Mouse (Mus musculus) intestine, postnatal 0 days (tissue): Measurements from ENCODE around the gene Prep. TPM values are rescaled to one million over a fixed set of nuclear protein-coding genes. Genes with fewer than 3 reads are reported as not detected.

ENCODE experiments used
- ATAC-seq: fragments of 200-750 bp; cut with Nextera tagmentation; 2 replicates; pipeline ENCODE4 v1.8.0; 2017; ENCODE audit warnings: mild to moderate bottlenecking, moderate TSS enrichment, moderate library complexity
- H3K27ac ChIP-seq: fragments of 300-500 bp; sonication (generic); 2 replicates; pipeline ENCODE4 v1.5.1; 2014; ENCODE audit warnings: mild to moderate bottlenecking, low read depth, low read length, moderate library complexity
- H3K27me3 ChIP-seq: fragments of 300-500 bp; sonication (generic); replicated peaks from 2 replicates; pipeline ENCODE4 v1.6.1; 2014; ENCODE audit warnings: low read length, mixed read lengths; ENCODE audit not compliant: control insufficient read depth, insufficient read depth
- H3K36me3 ChIP-seq: fragments of 300-500 bp; sonication (generic); 2 replicates; pipeline ENCODE4 v1.6.1; 2014; ENCODE audit warnings: mild to moderate bottlenecking, moderate library complexity; ENCODE audit not compliant: control insufficient read depth, insufficient read depth
- H3K4me1 ChIP-seq: fragments of 300-500 bp; sonication (generic); replicated peaks from 2 replicates; pipeline ENCODE4 v1.6.1; 2014; ENCODE audit warnings: antibody characterized with exemption, low read length, mixed read lengths; ENCODE audit not compliant: control insufficient read depth, insufficient read depth
- H3K4me2 ChIP-seq: fragments of 300-500 bp; sonication (generic); replicated peaks from 2 replicates; pipeline ENCODE4 v1.6.1; 2014; ENCODE audit warnings: low read depth, mild to moderate bottlenecking, moderate library complexity
- H3K4me3 ChIP-seq: fragments of 300-500 bp; sonication (generic); 2 replicates; pipeline ENCODE4 v1.5.1; 2014; ENCODE audit warnings: low read depth, low read length
- H3K9ac ChIP-seq: fragments of 300-500 bp; sonication (generic); 2 replicates; pipeline ENCODE4 v1.6.1; 2014; ENCODE audit warnings: mild to moderate bottlenecking, low read depth, low read length
- H3K9me3 ChIP-seq: fragments of 300-500 bp; sonication (generic); 2 replicates; pipeline ENCODE4 v1.6.1; 2016; ENCODE audit warnings: mixed run types; ENCODE audit not compliant: control insufficient read depth
- CTCF ChIP-seq: sonication (generic); IDR thresholded peaks from 2 replicates; pipeline ENCODE4 v1.5.1; 2016; ENCODE audit warnings: low read depth, mild to moderate bottlenecking, control low read depth, antibody characterized with exemption, moderate library complexity
- WGBS: fragments of 180-500 bp; shearing (Covaris S2); extraction: QIAGEN DNeasy Blood & Tissue Kit; methylation state at CpG from one replicate; pipeline ENCODE4 v1.1.7; 2014; 5-methylcytosine and 5-hydroxymethylcytosine counted together
- polyA plus RNA-seq: library from polyadenylated mRNA; unstranded; fragments of >200 nt; fragmentation: Nextera tagmentation; extraction: Ambion mirVana; gene quantifications from 2 replicates; pipeline ENCODE4 v1.2.1, GENCODE M21; 2015

The Prep gene
- polyA plus RNA-seq, 1 experiment from 2014 or later: 7.0 TPM

DNA sequence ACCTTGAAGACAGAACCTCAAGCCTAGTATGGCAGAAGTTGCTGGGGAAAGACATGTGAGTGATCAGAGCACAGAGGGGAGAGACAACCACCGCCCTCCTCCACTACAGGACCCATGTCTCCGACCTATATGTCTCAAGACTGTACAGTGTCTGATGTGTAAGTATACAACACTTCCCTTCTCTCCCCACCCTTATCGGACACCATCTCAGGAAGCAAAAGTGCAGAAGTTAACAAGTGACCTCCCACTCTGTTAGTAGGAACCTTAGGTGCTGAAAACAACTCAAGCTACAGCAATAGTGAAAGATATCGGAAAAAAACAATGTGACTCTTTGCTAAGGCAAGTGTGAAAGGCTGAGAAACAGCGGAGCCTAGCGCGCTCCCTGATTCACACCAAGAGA lies 40.1 kb upstream of the Prep start:
- ATAC-seq: no peak

GRCm38 (mm10) chr10:45045268-45045928 lies 21.6 kb upstream of the Prep start:
- H3K4me1 ChIP-seq: 0 out of 2 replicates have a peak, but pooled peaks cover 3% of the 10 kb centered on the region
- H3K27me3 ChIP-seq: no peaks in the 10 kb centered on the region
- H3K9ac ChIP-seq: no peak overlapping the region
- no peaks in the 10 kb centered on the region for H3K9me3 ChIP-seq
- H3K27ac ChIP-seq: no peak overlapping the region
- no peaks in the 10 kb centered on the region for H3K36me3 ChIP-seq
- H3K4me3 ChIP-seq: no peak overlapping the region
- H3K4me2 ChIP-seq: peak overlapping the region; percentile 43; the same call in 1 of the 2 replicates
- TF ChIP-seq CTCF: peak; percentile 88
- 18% methylated on average over 12 of the region's 12 CpGs for WGBS
- ATAC-seq: peak; percentile 40; the same call in 1 of the 2 replicates

More for the DNA sequence above, 40.1 kb upstream of the Prep start:
- TF ChIP-seq CTCF: no peak
- Histone ChIP-seq H3K4me2 (no peak overlapping the region), H3K9ac (no peak overlapping the region), H3K4me3 (no peak overlapping the region), H3K27me3 (no peaks in the 10 kb centered on the region), H3K4me1 (no peaks in the 10 kb centered on the region), H3K9me3 (no peaks in the 10 kb centered on the region), H3K27ac (no peak overlapping the region), H3K36me3 (no peaks in the 10 kb centered on the region)
- 93% methylated on average over 7 of the region's 7 CpGs for WGBS

DNA sequence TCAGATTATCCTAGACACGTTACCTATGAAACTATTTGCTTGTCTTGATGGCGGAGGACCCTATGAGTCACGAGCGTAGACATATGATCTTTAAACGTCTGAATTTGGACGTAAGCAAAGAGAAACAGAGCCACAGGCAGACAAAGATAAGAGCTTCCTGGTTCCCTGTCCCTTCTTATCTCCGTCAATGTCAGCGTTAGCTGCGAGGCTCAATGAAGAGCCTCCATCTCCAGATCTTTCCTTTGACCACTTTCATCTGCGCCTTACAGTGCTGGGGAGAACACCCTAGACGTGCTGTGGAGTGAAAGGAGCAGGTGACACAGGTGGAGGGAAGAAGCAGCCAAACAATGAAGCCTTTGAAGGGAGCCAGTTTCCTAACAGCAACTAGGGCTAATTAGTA lies 18.8 kb upstream of the Prep start:
- H3K9ac ChIP-seq: 0 out of 2 replicates have a peak overlapping the region, but pooled peaks have one; percentile 22
- H3K4me1 ChIP-seq: no peaks in the 10 kb centered on the region
- H3K4me2 ChIP-seq: peak overlapping the region; percentile 59
- WGBS: 26% methylated on average over 11 of the region's 11 CpGs
- no peaks in the 10 kb centered on the region for H3K9me3 ChIP-seq
- ATAC-seq: peak; percentile 51
- no peak for TF ChIP-seq CTCF
- H3K4me3 ChIP-seq: peak overlapping the region; percentile 11
- H3K36me3 ChIP-seq: no peaks in the 10 kb centered on the region
- peak overlapping the region; percentile 41 for H3K27ac ChIP-seq
- H3K27me3 ChIP-seq: no peaks in the 10 kb centered on the region

GRCm38 (mm10) chr10:45048622-45049021 lies 18.4 kb upstream of the Prep start:
- peak overlapping the region; percentile 41; the same call in 1 of the 2 replicates for H3K27ac ChIP-seq
- no peaks in the 10 kb centered on the region for H3K4me1 ChIP-seq
- TF ChIP-seq CTCF: peak; percentile 40; the same call in 1 of the 2 replicates
- no peaks in the 10 kb centered on the region for H3K9me3 ChIP-seq
- no peaks in the 10 kb centered on the region for H3K36me3 ChIP-seq
- H3K4me2 ChIP-seq: peak overlapping the region; percentile 59
- no peaks in the 10 kb centered on the region for H3K27me3 ChIP-seq
- 21% methylated on average over 11 of the region's 11 CpGs for WGBS
- ATAC-seq: peak; percentile 62
- 0 out of 2 replicates have a peak overlapping the region, but pooled peaks have one; percentile 22 for H3K9ac ChIP-seq
- H3K4me3 ChIP-seq: peak overlapping the region; percentile 11

DNA sequence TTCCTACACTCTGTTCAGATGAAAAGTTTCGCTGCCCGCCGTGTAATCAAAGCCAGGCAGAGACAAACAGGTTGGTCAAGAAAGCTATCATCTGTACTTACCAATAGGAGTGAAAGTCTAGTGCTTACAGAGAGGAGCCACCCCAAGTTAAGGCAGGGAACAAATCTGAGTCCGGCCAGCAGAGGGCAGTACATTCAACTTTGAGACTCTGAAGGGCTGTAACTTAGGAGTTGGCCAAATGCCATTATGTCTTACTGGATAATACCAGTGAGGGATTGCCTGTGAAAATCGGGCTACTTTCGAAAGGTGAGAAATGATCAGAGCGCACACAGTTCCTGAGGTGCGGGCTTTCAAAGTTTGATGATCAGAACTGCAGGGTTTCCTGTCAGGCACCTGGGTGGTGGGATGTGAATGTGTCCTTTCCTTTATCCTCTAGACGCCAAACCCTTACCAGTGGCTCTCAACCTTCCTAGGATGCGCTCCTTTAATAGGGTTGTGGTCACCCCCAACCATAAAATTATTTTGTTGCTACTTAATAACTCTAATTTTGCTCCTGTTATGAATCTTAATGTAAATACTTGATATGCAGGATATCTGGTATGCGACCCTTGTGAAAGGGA lies 15.8 kb upstream of the Prep start:
- Histone ChIP-seq H3K36me3 (no peaks in the 10 kb centered on the region), H3K9ac (no peak overlapping the region), H3K9me3 (no peaks in the 10 kb centered on the region), H3K4me2 (no peak overlapping the region), H3K27me3 (no peaks in the 10 kb centered on the region), H3K4me1 (no peaks in the 10 kb centered on the region), H3K4me3 (no peak overlapping the region), H3K27ac (no peak overlapping the region)
- ATAC-seq: 0 out of 2 replicates have a peak, but pooled peaks have one; percentile 27
- TF ChIP-seq CTCF: peak; percentile 85
- WGBS: 54% methylated on average over 11 of the region's 11 CpGs

GRCm38 (mm10) chr10:45058361-45058760 lies 8.6 kb upstream of the Prep start:
- WGBS: 84% methylated on average over 6 of the region's 6 CpGs

More at GRCm38 (mm10) chr10:45058361-45058760, 8.6 kb upstream of the Prep start:
- no peaks in the 10 kb centered on the region for H3K9me3 ChIP-seq
- no peaks in the 10 kb centered on the region for H3K4me1 ChIP-seq
- ATAC-seq: no peak
- no peak for TF ChIP-seq CTCF
- H3K36me3 ChIP-seq: no peaks in the 10 kb centered on the region
- no peak overlapping the region for H3K4me3 ChIP-seq
- no peak overlapping the region for H3K27ac ChIP-seq
- H3K9ac ChIP-seq: no peak overlapping the region
- H3K4me2 ChIP-seq: no peak overlapping the region
- no peaks in the 10 kb centered on the region for H3K27me3 ChIP-seq
